Mouse (Mus musculus) megakaryocyte-erythroid progenitor cell, adult 5-6 weeks (primary cell): Measurements from ENCODE around the gene Prokr2. TPM values are rescaled to one million over a fixed set of nuclear protein-coding genes. Genes with fewer than 3 reads are reported as not detected.
"Not testable (repeated sequence)": the region's sequence is repeated elsewhere in the genome, so short reads cannot be mapped to it uniquely, and the experiment has no call there.

ENCODE experiments used
- ATAC-seq: replicated peaks from 2 replicates; pipeline ENCODE4 v1.8.0; 2016; ENCODE audit warnings: mild to moderate bottlenecking, inconsistent platforms; ENCODE audit not compliant: severe bottlenecking, poor library complexity, low FRiP score, low TSS enrichment
- total RNA-seq, 2 experiments: library from RNA; stranded (forward) in 1 of 2; stranded (reverse) in 1 of 2; fragments of 200-1000, 215-1000 nt in 1 of 2; fragments of >200 nt in 1 of 2; fragmentation: Nextera tagmentation in 1 of 2; gene quantifications; 2 replicates each; pipeline ENCODE4 v1.2.3; 2014 to 2017

Prokr2 gene
- total RNA-seq, 2 experiments from 2014 or later, result not detected

GRCm38 (mm10) chr2:132368433-132368832 lies 16.8 kb downstream of the Prokr2 start:
- ATAC-seq, result no peak

GRCm38 (mm10) chr2:132343846-132344245 lies 41.4 kb downstream of the Prokr2 start:
- ATAC-seq, result no peak

- peak; percentile 41; the same call in 1 of the 2 replicates for ATAC-seq
Observed at GRCm38 (mm10) chr2:132341293-132341692, 44.0 kb downstream of the Prokr2 start.

GRCm38 (mm10) chr2:132340350-132340749 lies 44.9 kb downstream of the Prokr2 start:
- ATAC-seq, result no peak

GRCm38 (mm10) chr2:132337202-132337601 lies 48.0 kb downstream of the Prokr2 start:
- ATAC-seq, result no peak

- no peak for ATAC-seq
Observed at GRCm38 (mm10) chr2:132323541-132323940, 61.7 kb downstream of the Prokr2 start.

- ATAC-seq, result no peak
Observed at GRCm38 (mm10) chr2:132320516-132320915, 64.7 kb downstream of the Prokr2 start.

- ATAC-seq, result no peak
Observed at GRCm38 (mm10) chr2:132317178-132317577, 68.1 kb downstream of the Prokr2 start.

- peak; percentile 95 for ATAC-seq
Observed at GRCm38 (mm10) chr2:132316041-132316808, 69.0 kb downstream of the Prokr2 start.

- ATAC-seq, result not testable (repeated sequence)
Observed at GRCm38 (mm10) chr2:132314057-132314456, 71.2 kb downstream of the Prokr2 start.

GRCm38 (mm10) chr2:132313568-132313967 lies 71.7 kb downstream of the Prokr2 start:
- no peak for ATAC-seq

GRCm38 (mm10) chr2:132312616-132313015 lies 72.6 kb downstream of the Prokr2 start:
- ATAC-seq, result no peak

GRCm38 (mm10) chr2:132309398-132309930 lies 75.8 kb downstream of the Prokr2 start:
- no peak for ATAC-seq

- no peak for ATAC-seq
Observed at GRCm38 (mm10) chr2:132308829-132309228, 76.4 kb downstream of the Prokr2 start.

GRCm38 (mm10) chr2:132307213-132307843 lies 77.9 kb downstream of the Prokr2 start:
- no peak for ATAC-seq

GRCm38 (mm10) chr2:132305988-132306387 lies 79.3 kb downstream of the Prokr2 start:
- ATAC-seq, result peak; percentile 56

GRCm38 (mm10) chr2:132305165-132305564 lies 80.1 kb downstream of the Prokr2 start:
- ATAC-seq, result peak; percentile 87

GRCm38 (mm10) chr2:132301436-132301835 lies 83.8 kb downstream of the Prokr2 start:
- ATAC-seq, result no peak

- ATAC-seq, result no peak
Observed at GRCm38 (mm10) chr2:132298250-132298649, 87.0 kb downstream of the Prokr2 start.

- no peak for ATAC-seq
Observed at GRCm38 (mm10) chr2:132293694-132294450, 91.4 kb downstream of the Prokr2 start.
